Mouse (Mus musculus) adrenal gland (tissue): ENCODE results near the gene Cep72.
"Not testable (repeated sequence)": the region's sequence is repeated elsewhere in the genome, so short reads cannot be mapped to it uniquely, and the experiment has no call there.

Source experiments
- intact Hi-C: fragments of 180-260 bp; cut with DNase I; formaldehyde crosslinking; loops from one replicate; pipeline ENCODE4 v1.15.1; 2025
- long read RNA-seq, 2 experiments: library from polyadenylated mRNA; unstranded; transcript quantifications; one replicate each; pipeline ENCODE4 v2.0.0; 2020; ENCODE audit warnings: borderline replicate concordance in 1 of 2; ENCODE audit not compliant: insufficient replicate concordance in 1 of 2

Gene Cep72
- long read RNA-seq, experiment 1, partial matches to known transcripts, result 0 of 2 reads
- long read RNA-seq, experiment 1, other reads (novel, unspliced or antisense), result 2 of 2 reads
- long read RNA-seq, experiment 2, partial matches to known transcripts, result 0 of 3 reads
- long read RNA-seq, experiment 2, other reads (novel, unspliced or antisense), result 3 of 3 reads

DNA sequence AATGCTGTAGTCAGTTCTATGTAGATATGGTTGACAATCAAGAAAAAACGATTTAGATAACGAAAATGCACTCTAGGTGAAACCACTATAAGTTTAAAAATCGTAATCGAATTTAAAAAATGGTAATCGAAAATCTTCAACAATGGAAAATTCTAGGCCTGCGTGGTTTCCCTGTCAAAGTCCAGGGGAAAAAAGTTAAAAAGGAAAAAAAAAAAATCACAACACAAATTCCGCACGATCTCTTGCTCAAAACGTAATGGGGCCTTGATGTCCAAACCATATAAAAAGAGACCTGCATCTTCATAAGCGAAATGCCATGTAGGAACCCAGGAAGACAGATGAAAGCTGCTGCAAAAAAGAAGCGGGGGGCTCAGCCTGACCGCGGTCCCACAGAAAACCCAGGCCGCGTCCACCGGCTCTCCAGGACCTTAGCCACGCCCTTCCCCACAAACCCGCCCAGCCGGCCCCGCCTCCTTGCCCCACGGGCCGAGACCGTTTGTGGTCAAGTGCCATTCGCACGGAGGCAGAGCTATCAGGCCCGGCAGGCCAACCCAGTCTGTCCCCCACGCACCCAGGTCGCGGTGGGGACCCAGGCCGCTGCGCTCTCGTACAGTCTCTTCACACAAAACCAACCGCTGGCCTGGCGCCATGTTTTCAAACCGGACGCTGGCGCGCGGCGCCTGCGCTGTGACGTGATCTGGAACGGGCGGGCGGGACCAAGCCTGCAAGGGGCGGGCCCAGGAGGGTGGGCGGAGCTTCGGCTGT, at the start of gene Cep72:
Cep72 (minus strand) TSS at position 687 of the 765 bp plus-strand sequence.
- intact Hi-C loops, result no loop called here

GRCm38 (mm10) chr13:74107410-74107809, 45.3 kb upstream of the Cep72 start:
- intact Hi-C loops, result no loop called here

DNA sequence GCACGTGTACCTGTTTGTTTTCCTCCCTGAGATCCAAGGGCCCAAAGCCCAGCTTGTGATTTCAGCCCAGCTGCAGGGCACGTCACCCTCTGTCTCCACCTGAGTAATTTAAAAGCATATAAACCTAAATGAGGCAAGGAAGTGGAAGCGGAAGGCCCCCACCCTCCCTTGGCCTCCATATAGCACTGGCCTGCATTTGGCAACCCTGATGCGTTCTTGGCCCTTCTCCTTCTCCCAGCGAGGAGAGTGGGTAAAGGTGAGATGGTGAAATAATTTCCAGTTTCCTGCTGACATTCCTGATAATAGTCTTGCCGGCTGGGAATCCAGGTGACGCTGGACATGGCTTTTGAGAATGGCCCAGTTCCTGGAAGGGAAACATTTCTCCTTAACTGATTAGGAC, 42.3 kb upstream of the Cep72 start:
- intact Hi-C loops, result no loop called here

DNA sequence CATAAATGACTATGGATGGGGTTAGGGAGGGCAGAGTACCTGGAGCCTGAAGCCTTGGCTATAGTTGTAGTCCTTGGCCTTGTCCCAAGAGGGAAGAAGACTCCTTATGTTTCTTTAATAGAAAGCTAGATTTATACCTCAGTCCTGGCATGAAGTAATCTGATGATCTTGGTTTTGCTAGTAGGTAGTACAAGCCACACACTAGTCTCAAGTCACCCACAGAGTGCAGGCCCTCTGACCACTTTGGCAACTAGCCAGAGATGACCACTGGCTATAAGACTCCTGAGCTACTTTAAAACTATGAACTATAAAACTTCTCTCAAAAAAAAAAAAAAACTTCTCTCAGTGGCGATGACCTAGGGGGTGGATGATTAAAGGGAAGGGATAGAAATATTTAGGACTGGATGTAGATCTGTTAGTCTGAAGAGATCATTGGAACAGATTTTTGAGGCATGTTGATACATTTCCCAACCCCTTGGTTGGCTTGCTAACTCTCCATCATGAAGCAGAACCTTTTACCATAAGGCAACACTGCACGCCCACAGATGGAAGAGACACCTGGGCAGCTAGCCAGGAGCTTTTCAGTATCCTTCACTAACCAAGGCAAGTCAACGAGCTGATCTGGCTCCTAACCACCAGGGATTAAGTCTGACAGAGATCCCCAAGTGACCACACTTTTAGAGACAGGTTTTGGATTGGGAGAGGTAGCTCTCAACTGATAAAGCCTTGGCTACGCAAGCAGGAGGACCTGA, 40.9 kb upstream of the Cep72 start:
- intact Hi-C loops, result no loop called here

GRCm38 (mm10) chr13:74102108-74102830, 40.2 kb upstream of the Cep72 start:
- intact Hi-C loops, result no loop called here

DNA sequence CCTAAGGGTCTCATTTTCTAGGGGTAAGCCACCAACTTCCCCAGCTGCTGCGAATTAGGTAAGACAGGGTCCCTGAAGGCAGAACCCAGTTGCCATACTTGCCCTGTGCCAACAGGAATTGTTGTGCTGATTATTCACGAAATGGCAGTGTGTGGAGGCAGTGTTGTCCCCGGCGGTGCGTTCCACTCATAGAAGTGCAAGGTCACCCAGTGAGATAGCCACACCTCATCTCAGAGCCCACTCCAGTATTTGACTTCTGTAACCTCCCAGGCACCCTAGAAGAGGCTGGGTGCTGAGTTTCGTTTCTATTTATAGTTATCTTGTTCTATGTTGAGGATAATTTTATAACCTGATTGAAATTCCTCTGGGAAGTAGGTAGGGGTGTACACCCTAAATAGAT, 36.8 kb upstream of the Cep72 start:
- intact Hi-C loops, result no loop called here

- intact Hi-C loops, result loop anchor here (2.0 kb wide), 1 partner anchor 204 kb away; no protein-coding TSS in a partner anchor
Measured at GRCm38 (mm10) chr13:74096715-74097363, 34.7 kb upstream of the Cep72 start.

DNA sequence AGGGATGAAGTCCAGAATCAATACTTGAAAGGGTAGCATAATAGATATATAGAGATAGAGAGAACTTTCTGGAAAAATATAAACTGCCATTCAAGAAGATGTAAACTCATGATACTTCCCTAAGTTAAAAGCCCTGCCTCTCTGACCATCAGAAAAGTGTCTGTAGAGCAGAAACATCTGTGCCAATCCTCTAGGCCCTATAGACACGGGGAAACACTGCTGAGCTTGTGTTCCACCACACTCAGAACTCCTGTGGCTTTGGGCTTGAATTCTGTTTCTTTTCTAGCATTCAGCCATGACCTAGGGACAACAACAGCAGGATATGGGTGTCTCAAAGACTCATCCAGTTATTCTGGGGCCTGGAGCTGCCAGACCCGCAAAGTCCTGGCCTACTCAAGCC, 33.8 kb upstream of the Cep72 start:
- intact Hi-C loops, result loop anchor here (2.0 kb wide), 1 partner anchor 205 kb away; no protein-coding TSS in a partner anchor

- intact Hi-C loops, result no loop called here
Measured at GRCm38 (mm10) chr13:74090265-74090664, 28.2 kb upstream of the Cep72 start.

- intact Hi-C loops, result no loop called here
Measured at GRCm38 (mm10) chr13:74073369-74073768, 11.3 kb upstream of the Cep72 start.

DNA sequence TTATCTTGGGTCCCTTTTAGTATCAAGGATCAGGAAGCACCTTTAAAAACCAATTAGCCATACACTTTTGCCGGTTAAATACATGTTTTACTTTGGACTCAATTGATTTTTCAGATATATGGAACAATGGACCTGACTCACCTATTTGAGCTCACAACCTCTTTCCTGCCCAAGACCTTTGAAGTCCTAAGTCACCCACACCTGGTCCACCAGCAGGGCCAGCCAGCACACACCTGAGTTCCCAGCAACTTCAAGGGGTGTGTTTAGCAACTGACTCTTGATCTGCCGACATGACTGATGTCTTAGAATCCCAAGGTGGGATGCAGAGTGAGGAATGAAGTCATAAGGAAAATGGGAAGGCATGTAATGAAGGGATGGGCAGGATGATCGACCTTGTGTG, 9.6 kb upstream of the Cep72 start:
- intact Hi-C loops, result no loop called here

- intact Hi-C loops, result not testable (repeated sequence)
Measured at GRCm38 (mm10) chr13:74071244-74071643, 9.1 kb upstream of the Cep72 start.

GRCm38 (mm10) chr13:74066576-74066975, 4.5 kb upstream of the Cep72 start:
- intact Hi-C loops, result no loop called here

DNA sequence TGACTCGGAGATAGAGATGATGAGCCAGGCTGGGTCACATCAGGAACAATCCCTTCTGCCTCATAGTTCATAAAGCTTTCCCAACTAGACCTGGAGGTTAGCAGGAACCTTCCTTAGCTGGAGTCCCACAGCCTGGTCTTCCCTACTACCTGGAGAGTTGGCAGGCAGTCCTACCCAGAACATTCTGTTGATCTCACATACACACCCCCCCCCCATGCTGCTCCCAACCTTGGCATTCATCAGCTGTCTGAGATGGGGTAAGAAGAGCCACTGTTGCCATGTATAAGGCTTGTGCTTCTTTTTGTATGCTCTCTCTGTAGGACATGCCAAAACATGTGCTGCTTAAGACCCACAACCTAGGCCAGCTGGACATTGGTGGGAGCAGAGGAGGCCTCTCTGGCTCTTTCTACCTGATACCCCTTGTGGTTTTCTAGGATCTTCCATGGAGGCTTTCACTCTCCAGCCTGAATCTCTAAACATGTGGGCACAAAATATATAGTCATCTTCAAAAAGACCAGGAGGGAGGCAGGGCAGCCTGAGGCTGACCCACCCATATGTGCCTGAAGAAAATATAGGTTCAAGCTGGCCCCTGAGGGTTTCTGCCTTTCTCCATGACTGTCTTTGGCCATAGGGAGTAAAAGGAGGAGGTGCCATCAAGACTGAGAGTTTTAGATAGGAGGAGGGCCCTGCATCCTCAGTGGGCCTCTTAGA, 1.4 kb upstream of the Cep72 start:
- intact Hi-C loops, result no loop called here

GRCm38 (mm10) chr13:74062378-74063128, 454 bp upstream of the Cep72 start:
- intact Hi-C loops, result no loop called here

DNA sequence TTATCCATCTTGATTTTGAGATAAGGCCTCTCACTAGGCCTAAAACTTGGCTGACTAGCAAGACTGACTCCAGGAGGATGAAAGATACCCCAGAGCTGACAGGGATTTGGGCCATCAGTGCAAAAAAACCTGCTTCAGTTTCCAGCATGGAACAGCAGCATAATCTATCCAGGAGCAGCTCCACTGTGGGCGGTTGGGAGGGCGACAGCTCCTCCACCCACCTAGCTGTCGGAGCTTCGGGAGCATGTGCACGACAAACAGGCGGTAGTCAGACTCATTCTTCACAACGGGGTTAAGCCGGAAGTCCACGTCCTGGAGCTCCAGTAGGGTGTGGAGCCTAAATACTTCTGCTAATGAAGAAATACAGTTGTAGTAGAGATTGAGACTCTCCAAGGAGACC, 4.0 kb downstream of the Cep72 start:
- intact Hi-C loops, result no loop called here

DNA sequence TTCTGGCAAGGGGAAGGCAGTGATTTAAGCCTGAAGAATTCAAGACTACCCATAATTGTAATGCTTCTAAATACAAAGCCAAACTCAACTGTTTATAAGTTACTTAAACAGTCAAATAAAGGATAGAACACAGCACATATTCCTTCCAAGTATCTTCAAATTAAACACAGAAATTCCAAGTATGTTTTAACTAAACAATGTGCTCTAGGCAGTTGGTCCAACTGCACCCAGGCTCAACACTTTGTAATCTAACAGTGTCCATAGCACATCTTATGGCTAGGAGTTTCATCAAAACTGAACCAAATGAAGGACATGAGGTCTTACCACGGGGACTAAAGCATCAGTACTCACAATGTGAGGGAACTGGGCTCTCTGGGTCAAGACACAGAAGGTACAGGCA, 5.9 kb downstream of the Cep72 start:
- intact Hi-C loops, result no loop called here

- intact Hi-C loops, result no loop called here
Measured at GRCm38 (mm10) chr13:74039926-74040325, 22.2 kb downstream of the Cep72 start.

- intact Hi-C loops, result no loop called here
Measured at GRCm38 (mm10) chr13:74035776-74036175, 26.3 kb downstream of the Cep72 start.

DNA sequence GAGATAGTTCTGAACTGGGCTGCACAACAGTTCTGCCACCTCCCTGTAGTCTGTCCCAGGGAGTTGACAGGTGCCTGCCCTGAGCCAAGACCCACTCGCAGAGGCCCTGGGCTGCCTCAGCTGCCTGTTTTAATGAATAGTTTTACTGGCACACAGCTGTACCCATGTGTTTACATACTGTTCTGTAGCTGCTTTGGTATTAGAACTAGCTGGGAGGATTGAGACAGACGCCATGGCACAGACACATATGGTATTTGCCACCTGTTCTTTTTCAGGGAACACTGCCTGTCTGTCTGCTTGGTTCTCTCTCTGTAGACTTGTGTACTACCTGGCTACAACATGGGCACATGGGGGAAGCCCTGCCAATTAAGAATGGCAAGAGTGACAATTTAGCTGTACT, 27.3 kb downstream of the Cep72 start:
- intact Hi-C loops, result no loop called here
